Mouse (Mus musculus): ENCODE measurements around the gene Dctd.
A peak's percentile ranks its signal among the peaks of the same experiment; 100 is the strongest.

Dctd gene

GRCm38 (mm10) chr8:48098792-48099191 lies at the start of gene Dctd:
Gene Dctd (plus strand): TSS chr8:48099092.
- no peak for DNase-seq (ENCODE audit: low read depth)

- DNase-seq (ENCODE audit: low read depth) = no peak
Observed at GRCm38 (mm10) chr8:48053611-48054010, 45.3 kb upstream of the Dctd start.

- no peak for DNase-seq (ENCODE audit: low read depth)
Observed at GRCm38 (mm10) chr8:48063526-48064072, 35.3 kb upstream of the Dctd start.

- DNase-seq (ENCODE audit: low read depth) = no peak
Observed at GRCm38 (mm10) chr8:48074149-48074548, 24.7 kb upstream of the Dctd start.

GRCm38 (mm10) chr8:48082343-48082742 lies 16.5 kb upstream of the Dctd start:
- DNase-seq (ENCODE audit: low read depth) = no peak

- no peak for DNase-seq (ENCODE audit: low read depth)
Observed at GRCm38 (mm10) chr8:48090661-48091060, 8.2 kb upstream of the Dctd start.

- DNase-seq (ENCODE audit: low read depth) = no peak
Observed at GRCm38 (mm10) chr8:48095378-48095777, 3.5 kb upstream of the Dctd start.

GRCm38 (mm10) chr8:48097131-48097794 lies 1.6 kb upstream of the Dctd start:
- peak; percentile 34 for DNase-seq (ENCODE audit: low read depth)

- DNase-seq (ENCODE audit: low read depth) = no peak
Observed at GRCm38 (mm10) chr8:48098081-48098639, 732 bp upstream of the Dctd start.

GRCm38 (mm10) chr8:48100100-48100787 lies 1.4 kb downstream of the Dctd start:
- DNase-seq (ENCODE audit: low read depth) = no peak

- DNase-seq (ENCODE audit: low read depth) = no peak
Observed at GRCm38 (mm10) chr8:48109373-48109855, 10.5 kb downstream of the Dctd start.

GRCm38 (mm10) chr8:48109856-48110780 lies 11.2 kb downstream of the Dctd start:
- DNase-seq (ENCODE audit: low read depth) = peak; percentile 23

GRCm38 (mm10) chr8:48114591-48114990 lies 15.7 kb downstream of the Dctd start:
- no peak for DNase-seq (ENCODE audit: low read depth)

GRCm38 (mm10) chr8:48122991-48123390 lies 24.1 kb downstream of the Dctd start:
- DNase-seq (ENCODE audit: low read depth) = no peak

- DNase-seq (ENCODE audit: low read depth) = no peak
Observed at GRCm38 (mm10) chr8:48124857-48125256, 26.0 kb downstream of the Dctd start.

GRCm38 (mm10) chr8:48126954-48127353 lies 28.1 kb downstream of the Dctd start:
- no peak for DNase-seq (ENCODE audit: low read depth)

GRCm38 (mm10) chr8:48130266-48130665 lies 31.4 kb downstream of the Dctd start:
- no peak for DNase-seq (ENCODE audit: low read depth)

GRCm38 (mm10) chr8:48133321-48133720 lies 34.4 kb downstream of the Dctd start:
- DNase-seq (ENCODE audit: low read depth) = no peak

GRCm38 (mm10) chr8:48136804-48137650 lies 38.1 kb downstream of the Dctd start:
- DNase-seq (ENCODE audit: low read depth) = no peak

- no peak for DNase-seq (ENCODE audit: low read depth)
Observed at GRCm38 (mm10) chr8:48137651-48137937, 38.7 kb downstream of the Dctd start.

- DNase-seq (ENCODE audit: low read depth) = no peak
Observed at GRCm38 (mm10) chr8:48141023-48141422, 42.1 kb downstream of the Dctd start.
